Mouse (Mus musculus): ENCODE results near the gene Klhl36.

DNA sequence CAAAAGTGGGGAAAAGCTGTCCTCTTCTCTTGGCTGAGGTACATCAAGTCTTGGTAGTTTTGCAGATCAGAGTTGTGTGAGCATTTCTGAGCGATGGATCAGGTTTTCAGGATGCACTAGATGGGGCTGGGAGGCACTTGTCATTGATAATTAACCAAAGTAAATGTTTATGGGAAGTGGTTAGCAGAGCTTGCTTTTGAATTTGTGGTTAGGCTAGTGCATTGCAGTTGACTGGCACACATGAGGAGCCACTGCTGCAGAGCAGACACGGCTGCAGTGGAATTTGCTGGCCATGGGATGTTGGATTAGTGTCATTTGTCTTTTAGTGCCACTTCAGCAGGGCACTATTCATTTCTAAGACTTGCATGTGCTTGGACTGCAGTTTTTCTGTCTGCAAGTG, 52.1 kb downstream of the Klhl36 start:
- no peak for TF ChIP-seq CTCF (IDR thresholded peaks at IDR 0.05; ENCODE audit: low read depth, low read length)
- 0 out of 2 replicates have a peak, but pooled peaks have one; percentile 33 for TF ChIP-seq POLR2A (IDR thresholded peaks at IDR 0.05; ENCODE audit: extremely low read depth, insufficient read depth, low read length)

All from liver, adult 2 months (tissue).